Mouse (Mus musculus): ENCODE data around the gene Prdx2. TPM values are rescaled to one million over a fixed set of nuclear protein-coding genes. Genes with fewer than 3 reads are reported as not detected.

Prdx2 gene
- total and polyA plus RNA-seq, 2 experiments from 2014 or later, result 758 to 809 TPM

DNA sequence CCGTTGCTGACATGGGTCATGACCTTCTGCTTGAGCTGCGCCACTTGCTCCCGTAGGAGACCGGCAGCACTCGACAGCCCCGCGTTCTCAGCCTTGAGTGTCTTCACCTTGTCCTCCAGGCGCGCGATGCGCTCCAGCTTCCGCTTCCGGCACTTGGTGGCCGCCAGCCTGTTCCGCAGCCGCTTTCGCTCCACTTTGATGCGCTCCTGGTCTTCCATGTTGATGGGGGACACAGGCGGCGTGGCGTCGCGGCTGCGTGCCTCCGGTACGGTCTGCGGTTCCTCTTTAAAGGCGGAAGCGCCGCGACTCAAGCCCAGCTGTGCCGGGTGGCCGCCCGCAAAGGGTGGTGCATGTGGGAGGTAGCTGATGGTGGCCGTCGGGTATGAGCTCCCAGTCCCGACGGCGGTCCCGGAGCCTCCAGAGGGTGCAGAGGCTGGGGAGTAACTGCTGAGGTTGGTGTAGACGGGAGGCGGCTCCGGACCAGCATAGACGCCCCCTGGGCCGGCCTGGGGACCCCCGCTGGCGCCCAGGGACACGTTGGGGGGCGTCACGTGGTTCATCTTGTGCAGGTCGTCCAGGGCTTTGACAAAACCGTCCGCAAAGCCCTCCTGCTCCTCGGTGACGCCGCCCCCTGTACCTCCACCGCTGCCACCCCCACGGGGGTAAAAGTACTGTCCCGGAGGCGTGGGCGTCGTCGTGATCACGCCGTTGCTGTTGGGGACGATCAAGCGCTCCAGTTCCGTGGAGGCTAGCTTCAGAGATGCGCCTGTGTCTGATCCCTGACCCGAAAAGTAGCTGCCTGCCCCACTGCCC lies 8.3 kb downstream of the Prdx2 start:
- no peak for ATAC-seq (ENCODE audit: insufficient read depth, low read depth)

GRCm38 (mm10) chr8:84978248-84978940 lies 9.0 kb downstream of the Prdx2 start, which contains the start of gene Junb:
Gene Junb (minus strand): TSS chr8:84978718.
- under 1% methylated on average over 62 of the region's 63 CpGs for WGBS
- ATAC-seq (ENCODE audit: insufficient read depth, low read depth) (peak; percentile 68), DNase-seq (ENCODE audit: low spot score) (peak; percentile 89)
- H3K27ac ChIP-seq (ENCODE audit: low read depth), result peak within 1 kb of the TSS; percentile 92
- H3K36me3 ChIP-seq (replicated peaks; ENCODE audit: control insufficient read depth, insufficient read depth, low read length), result peaks cover 6% of the 10 kb centered on the region
- H3K4me1 ChIP-seq (ENCODE audit: control insufficient read depth, insufficient read depth), result peaks cover 33% of the 10 kb centered on the region
- H3K9ac ChIP-seq (replicated peaks; ENCODE audit: low read depth, low read length), result peak within 1 kb of the TSS; percentile 67
- peak within 1 kb of the TSS; percentile 92 for H3K4me2 ChIP-seq (ENCODE audit: low read depth, low read length)
- no peaks in the 10 kb centered on the region for H3K9me3 ChIP-seq (replicated peaks; ENCODE audit: control insufficient read depth, low read length)
- peak within 1 kb of the TSS; percentile 63 for H3K4me3 ChIP-seq (ENCODE audit: low read depth, low read length)
- TF ChIP-seq CTCF (IDR thresholded peaks at IDR 0.05; ENCODE audit: low read depth) (no peak), EP300 (IDR thresholded peaks at IDR 0.05; ENCODE audit: low read depth) (peak; percentile 88)
- no peaks in the 10 kb centered on the region for H3K27me3 ChIP-seq (ENCODE audit: control insufficient read depth, insufficient read depth, low read length)

More for the DNA sequence above, 8.3 kb downstream of the Prdx2 start:
- peak overlapping the region; percentile 63 for H3K4me3 ChIP-seq (ENCODE audit: low read depth, low read length)
- peaks cover 14% of the 10 kb centered on the region for H3K36me3 ChIP-seq (replicated peaks; ENCODE audit: control insufficient read depth, insufficient read depth, low read length)
- H3K4me1 ChIP-seq (ENCODE audit: control insufficient read depth, insufficient read depth), result peaks cover 33% of the 10 kb centered on the region
- H3K27me3 ChIP-seq (ENCODE audit: control insufficient read depth, insufficient read depth, low read length), result no peaks in the 10 kb centered on the region
- WGBS, result under 1% methylated on average over 66 of the region's 70 CpGs
- peak; percentile 31 for DNase-seq (ENCODE audit: low spot score)
- TF ChIP-seq CTCF (IDR thresholded peaks at IDR 0.05; ENCODE audit: low read depth) (no peak), EP300 (IDR thresholded peaks at IDR 0.05; ENCODE audit: low read depth) (no peak)
- H3K4me2 ChIP-seq (ENCODE audit: low read depth, low read length), result peak overlapping the region; percentile 92
- no peaks in the 10 kb centered on the region for H3K9me3 ChIP-seq (replicated peaks; ENCODE audit: control insufficient read depth, low read length)
- peak overlapping the region; percentile 92 for H3K27ac ChIP-seq (ENCODE audit: low read depth)
- peak overlapping the region; percentile 67 for H3K9ac ChIP-seq (replicated peaks; ENCODE audit: low read depth, low read length)

DNA sequence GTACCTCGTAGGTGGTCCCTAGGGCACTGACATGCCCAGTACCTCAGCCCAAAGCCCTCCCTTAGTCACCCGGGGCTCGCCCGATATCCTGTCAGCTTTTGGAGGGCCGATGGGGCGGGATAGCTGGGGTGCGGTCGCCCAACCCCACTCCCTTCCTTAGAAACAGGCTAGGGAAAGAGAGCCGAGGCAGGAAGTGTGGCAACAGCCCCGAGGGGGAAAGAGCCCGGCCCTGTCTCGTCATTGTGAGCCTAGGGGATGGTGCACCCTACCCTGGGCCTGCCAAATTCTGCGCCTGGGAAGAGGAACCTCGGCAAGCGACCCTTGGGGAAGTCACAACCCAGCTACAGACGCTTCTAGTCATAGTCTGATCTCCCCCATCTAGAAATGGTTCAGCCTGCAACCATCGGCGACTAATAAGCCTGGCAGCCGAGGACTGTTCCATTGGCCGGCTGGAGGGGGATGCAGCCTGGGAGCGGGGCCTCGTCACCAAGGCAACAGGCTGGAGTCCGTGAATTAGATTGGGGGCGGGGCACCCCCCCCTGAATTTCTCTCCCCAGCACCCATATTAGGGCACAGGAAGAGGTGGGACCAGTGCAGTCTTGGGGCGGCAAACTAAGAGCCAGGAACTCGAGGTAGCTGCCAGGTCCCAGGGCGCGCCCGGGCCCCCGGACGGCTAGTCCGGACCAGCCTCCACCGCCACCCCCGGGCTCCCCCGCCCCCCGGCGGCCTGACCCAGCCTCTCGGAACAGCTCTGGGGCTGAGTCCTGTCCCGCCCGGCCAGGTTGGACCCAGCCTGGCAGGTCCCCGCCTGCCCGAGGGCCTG lies 10.4 kb downstream of the Prdx2 start:
- peak overlapping the region; percentile 63 for H3K4me3 ChIP-seq (ENCODE audit: low read depth, low read length)
- H3K4me1 ChIP-seq (ENCODE audit: control insufficient read depth, insufficient read depth), result peaks cover 36% of the 10 kb centered on the region
- H3K9me3 ChIP-seq (replicated peaks; ENCODE audit: control insufficient read depth, low read length), result no peaks in the 10 kb centered on the region
- H3K27me3 ChIP-seq (ENCODE audit: control insufficient read depth, insufficient read depth, low read length), result no peaks in the 10 kb centered on the region
- TF ChIP-seq EP300 (IDR thresholded peaks at IDR 0.05; ENCODE audit: low read depth), result 0 out of 2 replicates have a peak, but pooled peaks have one; percentile 49
- no peak for TF ChIP-seq CTCF (IDR thresholded peaks at IDR 0.05; ENCODE audit: low read depth)
- H3K4me2 ChIP-seq (ENCODE audit: low read depth, low read length), result peak overlapping the region; percentile 92
- peak overlapping the region; percentile 92 for H3K27ac ChIP-seq (ENCODE audit: low read depth)
- 4% methylated on average over 39 of the region's 42 CpGs for WGBS
- no peaks in the 10 kb centered on the region for H3K36me3 ChIP-seq (replicated peaks; ENCODE audit: control insufficient read depth, insufficient read depth, low read length)
- peak overlapping the region; percentile 56 for H3K9ac ChIP-seq (replicated peaks; ENCODE audit: low read depth, low read length)
- DNase-seq (ENCODE audit: low spot score) (peak; percentile 90), ATAC-seq (ENCODE audit: insufficient read depth, low read depth) (peak; percentile 33)

DNA sequence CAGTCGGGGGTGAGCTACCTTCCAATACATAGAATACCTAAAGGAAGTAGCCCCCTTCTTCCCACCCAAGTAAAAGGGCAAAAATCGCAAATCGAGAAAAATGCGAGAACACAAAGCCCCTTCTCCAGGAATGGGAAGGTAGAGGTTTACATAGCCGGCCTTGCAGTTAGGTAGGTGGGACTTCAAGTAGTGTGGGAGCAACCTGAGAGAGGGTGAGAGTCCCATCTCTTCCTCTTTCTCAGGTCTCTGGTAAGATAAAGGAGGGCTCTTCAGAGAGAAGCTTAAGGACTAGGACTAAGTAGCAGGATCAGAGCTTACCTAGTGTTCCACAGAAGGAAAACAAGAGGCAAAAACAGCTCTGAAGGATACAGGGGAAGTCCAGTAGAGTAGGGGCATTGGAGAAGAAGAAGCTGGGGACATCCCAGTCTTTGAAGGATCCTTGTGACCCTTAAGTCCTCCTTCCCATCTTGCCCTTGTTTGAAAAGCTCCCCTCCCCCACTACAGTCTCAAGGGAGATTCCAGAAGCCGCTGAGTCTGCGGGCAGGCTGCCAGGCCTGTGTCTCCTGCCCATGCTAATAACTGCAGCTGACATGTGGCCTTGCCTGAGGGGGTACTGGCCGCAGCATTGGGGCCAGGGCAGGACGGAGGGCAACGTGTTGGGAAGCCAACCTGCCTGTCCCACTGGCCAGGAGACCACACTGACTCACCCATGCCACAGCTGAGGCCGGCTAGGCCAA lies 11.4 kb downstream of the Prdx2 start:
- 21% methylated on average over 11 of the region's 11 CpGs for WGBS
- ATAC-seq (ENCODE audit: insufficient read depth, low read depth), result no peak
- peak overlapping the region; percentile 63 for H3K4me3 ChIP-seq (ENCODE audit: low read depth, low read length)

More for the DNA sequence above, 11.4 kb downstream of the Prdx2 start:
- Histone ChIP-seq H3K27me3 (ENCODE audit: control insufficient read depth, insufficient read depth, low read length) (no peaks in the 10 kb centered on the region), H3K9me3 (replicated peaks; ENCODE audit: control insufficient read depth, low read length) (no peaks in the 10 kb centered on the region), H3K27ac (ENCODE audit: low read depth) (peak overlapping the region; percentile 92), H3K36me3 (replicated peaks; ENCODE audit: control insufficient read depth, insufficient read depth, low read length) (no peaks in the 10 kb centered on the region), H3K9ac (replicated peaks; ENCODE audit: low read depth, low read length) (no peak overlapping the region), H3K4me2 (ENCODE audit: low read depth, low read length) (peak overlapping the region; percentile 92), H3K4me1 (ENCODE audit: control insufficient read depth, insufficient read depth) (peaks cover 45% of the 10 kb centered on the region)
- TF ChIP-seq CTCF (IDR thresholded peaks at IDR 0.05; ENCODE audit: low read depth) (no peak), EP300 (IDR thresholded peaks at IDR 0.05; ENCODE audit: low read depth) (no peak)
- DNase-seq (ENCODE audit: low spot score), result peak; percentile 49
